Mouse (Mus musculus): ENCODE measurements at regions not wholly inside any gene's neighbourhood (a gene's known extent, or its start where the extent isn't known, plus 50 kb on each side); places are given as distances from the start of the nearest gene placed in this dataset.

GRCm38 (mm10) chr10:25783861-25784260, 247.8 kb upstream of the Smlr1 start:
- Histone ChIP-seq H3K36me3 (replicated peaks in 1 of 2; ENCODE audit: control insufficient read depth in 1 of 2, insufficient read depth in 1 of 2, low read length in 1 of 2) (no peaks in the 10 kb centered on the region), H3K4me1 (ENCODE audit: control insufficient read depth in 1 of 2, insufficient read depth in 2 of 2) (peaks cover 0 to 3% of the 10 kb centered on the region in 2 experiments; a peak in 1 of 4 replicates), H3K4me3 (replicated peaks in 1 of 3; ENCODE audit: low read depth in 2 of 3, low read length in 2 of 3, poor library complexity in 1 of 3) (no peak overlapping the region), H3K9me3 (replicated peaks; ENCODE audit: low read length) (no peaks in the 10 kb centered on the region), H3K9ac (ENCODE audit: insufficient read depth, low read depth) (no peak overlapping the region), H3K27me3 (replicated peaks) (no peaks in the 10 kb centered on the region), H3K27ac (ENCODE audit: insufficient read depth, low read depth) (no peak overlapping the region), H3K79me2 (replicated peaks; ENCODE audit: control insufficient read depth, extremely low read depth, insufficient read depth, poor library complexity, severe bottlenecking) (no peaks in the 10 kb centered on the region), H3K4me2 (ENCODE audit: insufficient read depth, low read depth, poor library complexity, severe bottlenecking) (no peak overlapping the region)
- TF ChIP-seq ZC3H11A (IDR thresholded peaks at IDR 0.05; ENCODE audit: low read depth, low read length) (no peak), ZMIZ1 (IDR thresholded peaks at IDR 0.05; ENCODE audit: low read depth, low read length) (no peak), USF1 (IDR thresholded peaks at IDR 0.05; ENCODE audit: low read depth, low read length) (no peak), CHD2 (IDR thresholded peaks at IDR 0.05; ENCODE audit: low read length) (no peak), BHLHE40 (IDR thresholded peaks at IDR 0.05; ENCODE audit: low read depth, low read length) (no peak), POLR2AphosphoS2 (IDR thresholded peaks at IDR 0.05; ENCODE audit: low read depth, low read length) (no peak)
- in situ Hi-C loops (cut with MboI; ENCODE audit: low pct_ligation_motif_present, low pct_unique_long_range_greater_than_20kb, low sequenced_read_pairs) (no loop called here), dilution Hi-C loops (cut with MboI; ENCODE audit: extremely low pct_ligation_motif_present, extremely low pct_unique_long_range_greater_than_20kb, low sequenced_read_pairs) (no loop called here)
- no peak for DNase-seq (ENCODE audit: extremely low read depth)

- H3K27me3 ChIP-seq (replicated peaks): no peaks in the 10 kb centered on the region
- H3K27ac ChIP-seq (ENCODE audit: insufficient read depth, low read depth): no peak overlapping the region
- dilution Hi-C loops (cut with MboI; ENCODE audit: extremely low pct_ligation_motif_present, extremely low pct_unique_long_range_greater_than_20kb, low sequenced_read_pairs) (no loop called here), in situ Hi-C loops (cut with MboI; ENCODE audit: low pct_ligation_motif_present, low pct_unique_long_range_greater_than_20kb, low sequenced_read_pairs) (no loop called here)
- peaks cover 0 to 3% of the 10 kb centered on the region in 2 experiments; a peak in 1 of 4 replicates for H3K4me1 ChIP-seq (ENCODE audit: control insufficient read depth in 1 of 2, insufficient read depth in 2 of 2)
- H3K4me3 ChIP-seq (replicated peaks in 1 of 3; ENCODE audit: low read depth in 2 of 3, low read length in 2 of 3, poor library complexity in 1 of 3): no peak overlapping the region
- no peaks in the 10 kb centered on the region for H3K79me2 ChIP-seq (replicated peaks; ENCODE audit: control insufficient read depth, extremely low read depth, insufficient read depth, poor library complexity, severe bottlenecking)
- H3K9ac ChIP-seq (ENCODE audit: insufficient read depth, low read depth): no peak overlapping the region
- no peak for TF ChIP-seq SMC3 (IDR thresholded peaks at IDR 0.05; ENCODE audit: low read depth, low read length)
- no peak for TF ChIP-seq RAD21 (IDR thresholded peaks at IDR 0.05; ENCODE audit: low read depth, low read length)
- no peak for TF ChIP-seq HCFC1 (IDR thresholded peaks at IDR 0.05; ENCODE audit: low read depth, low read length)
- TF ChIP-seq USF1 (IDR thresholded peaks at IDR 0.05; ENCODE audit: low read depth, low read length): no peak
- no peak for TF ChIP-seq NELFE (IDR thresholded peaks at IDR 0.05; ENCODE audit: low read depth, low read length)
- no peak for TF ChIP-seq MYC (IDR thresholded peaks at IDR 0.05; ENCODE audit: low read depth, low read length)
- no peak for TF ChIP-seq ETS1 (conservative IDR thresholded peaks at IDR 0.05; ENCODE audit: low read depth, low read length)
- no peak for TF ChIP-seq E2F4 (IDR thresholded peaks at IDR 0.05; ENCODE audit: insufficient replicate concordance, low read depth, low read length)
- no peak for TF ChIP-seq ZC3H11A (IDR thresholded peaks at IDR 0.05; ENCODE audit: low read depth, low read length)
- no peak for TF ChIP-seq USF2 (conservative IDR thresholded peaks at IDR 0.05; ENCODE audit: low read depth, low read length)
- TF ChIP-seq TCF12 (IDR thresholded peaks at IDR 0.05; ENCODE audit: low read depth, low read length): no peak
- TF ChIP-seq TBP (conservative IDR thresholded peaks at IDR 0.05; ENCODE audit: low read depth, low read length): no peak
- TF ChIP-seq CTCF (conservative IDR thresholded peaks at IDR 0.05 in 1 of 2, IDR thresholded peaks at IDR 0.05 in 1 of 2; ENCODE audit: low read depth in 2 of 2, low read length in 2 of 2): no peak
- TF ChIP-seq POLR2A (IDR thresholded peaks at IDR 0.05; ENCODE audit: low read depth, low read length): no peak
- H3K4me2 ChIP-seq (ENCODE audit: insufficient read depth, low read depth, poor library complexity, severe bottlenecking): no peak overlapping the region
- H3K9me3 ChIP-seq (replicated peaks; ENCODE audit: low read length): no peaks in the 10 kb centered on the region
- no peaks in the 10 kb centered on the region for H3K36me3 ChIP-seq (replicated peaks in 1 of 2; ENCODE audit: control insufficient read depth in 1 of 2, insufficient read depth in 1 of 2, low read length in 1 of 2)
- DNase-seq (ENCODE audit: extremely low read depth): no peak
Measured at GRCm38 (mm10) chr10:25779476-25779875, 243.4 kb upstream of the Smlr1 start.
